Mouse (Mus musculus) limb, embryonic 11.5 days (tissue): ENCODE measurements around the gene Nup85. TPM values are rescaled to one million over a fixed set of nuclear protein-coding genes. Genes with fewer than 3 reads are reported as not detected.

ENCODE experiments used
- ATAC-seq: fragments of 200-750 bp; cut with Nextera tagmentation; 2 replicates; pipeline ENCODE4 v1.8.0; 2017; ENCODE audit warnings: low read depth; ENCODE audit not compliant: insufficient number of reproducible peaks, low FRiP score, low TSS enrichment
- DNase-seq: peaks from one replicate; pipeline ENCODE4 v3.0.0-alpha.2; 2015; ENCODE audit warnings: low spot score
- H3K27ac ChIP-seq: fragments of 300-500 bp; sonication (generic); replicated peaks from 2 replicates; pipeline ENCODE4 v1.5.1; 2014; ENCODE audit warnings: low read depth, mild to moderate bottlenecking, low read length
- H3K27me3 ChIP-seq: fragments of 300-500 bp; sonication (generic); 2 replicates; pipeline ENCODE4 v1.6.1; 2014; ENCODE audit warnings: mild to moderate bottlenecking, low read length, mixed read lengths; ENCODE audit not compliant: control insufficient read depth, insufficient read depth
- H3K36me3 ChIP-seq: fragments of 300-500 bp; sonication (generic); 2 replicates; pipeline ENCODE4 v1.6.1; 2014; ENCODE audit warnings: mild to moderate bottlenecking, low read length, moderate library complexity, mixed read lengths; ENCODE audit not compliant: control insufficient read depth, insufficient read depth
- H3K4me1 ChIP-seq: fragments of 300-500 bp; sonication (generic); 2 replicates; pipeline ENCODE4 v1.6.1; 2014; ENCODE audit warnings: low read length, mixed read lengths; ENCODE audit not compliant: control insufficient read depth, insufficient read depth
- H3K4me2 ChIP-seq: fragments of 300-500 bp; sonication (generic); 2 replicates; pipeline ENCODE4 v1.6.1; 2014; ENCODE audit warnings: low read depth, mild to moderate bottlenecking, moderate library complexity; ENCODE audit not compliant: severe bottlenecking
- H3K4me3 ChIP-seq: fragments of 300-500 bp; sonication (generic); 2 replicates; pipeline ENCODE4 v1.5.1; 2014; ENCODE audit warnings: low read depth, low read length
- H3K9ac ChIP-seq: fragments of 300-500 bp; sonication (generic); 2 replicates; pipeline ENCODE4 v1.6.1; 2014; ENCODE audit warnings: mild to moderate bottlenecking, low read length
- H3K9me3 ChIP-seq: fragments of 300-500 bp; sonication (generic); 2 replicates; pipeline ENCODE4 v1.6.1; 2016; ENCODE audit warnings: low read length; ENCODE audit not compliant: control insufficient read depth
- WGBS: fragments of 180-500 bp; shearing (Covaris S2); extraction: QIAGEN DNeasy Blood & Tissue Kit; methylation state at CpG from one replicate; pipeline ENCODE4 v1.1.7; 2014; 5-methylcytosine and 5-hydroxymethylcytosine counted together
- polyA plus RNA-seq: library from polyadenylated mRNA; unstranded; fragments of >200 nt; fragmentation: Nextera tagmentation; extraction: Ambion mirVana; gene quantifications from 2 replicates; pipeline ENCODE4 v1.2.1, GENCODE M21; 2014

Gene Nup85
- polyA plus RNA-seq, 1 experiment from 2014 or later, result 220 TPM

- 91% methylated on average over 9 of the region's 9 CpGs for WGBS
- Histone ChIP-seq H3K4me2 (no peak overlapping the region), H3K27me3 (no peaks in the 10 kb centered on the region), H3K9ac (no peak overlapping the region), H3K4me3 (no peak overlapping the region), H3K9me3 (no peaks in the 10 kb centered on the region), H3K27ac (no peak overlapping the region), H3K36me3 (peaks cover 62% of the 10 kb centered on the region), H3K4me1 (no peaks in the 10 kb centered on the region)
- ATAC-seq, result no peak
- no peak for DNase-seq
Measured at GRCm38 (mm10) chr11:115586403-115586802, 22.2 kb downstream of the Nup85 start.

GRCm38 (mm10) chr11:115587984-115588383 lies 23.8 kb downstream of the Nup85 start:
- Histone ChIP-seq H3K9ac (no peak overlapping the region), H3K4me3 (no peak overlapping the region), H3K4me2 (no peak overlapping the region), H3K4me1 (no peaks in the 10 kb centered on the region), H3K36me3 (peaks cover 64% of the 10 kb centered on the region), H3K9me3 (no peaks in the 10 kb centered on the region), H3K27ac (no peak overlapping the region), H3K27me3 (no peaks in the 10 kb centered on the region)
- no peak for ATAC-seq
- WGBS, result 84% methylated on average over 9 of the region's 9 CpGs
- DNase-seq, result no peak

GRCm38 (mm10) chr11:115590526-115591075 lies 26.4 kb downstream of the Nup85 start:
- 94% methylated on average over 2 of the region's 2 CpGs for WGBS
- H3K27me3 ChIP-seq, result no peaks in the 10 kb centered on the region
- no peak overlapping the region for H3K9ac ChIP-seq
- no peak for DNase-seq
- H3K27ac ChIP-seq, result no peak overlapping the region
- H3K36me3 ChIP-seq, result peaks cover 51% of the 10 kb centered on the region
- H3K4me3 ChIP-seq, result no peak overlapping the region
- H3K4me1 ChIP-seq, result no peaks in the 10 kb centered on the region
- H3K9me3 ChIP-seq, result no peaks in the 10 kb centered on the region
- no peak for ATAC-seq
- H3K4me2 ChIP-seq, result no peak overlapping the region

- Histone ChIP-seq H3K4me1 (no peaks in the 10 kb centered on the region), H3K9me3 (no peaks in the 10 kb centered on the region), H3K36me3 (peaks cover 26% of the 10 kb centered on the region), H3K27ac (no peak overlapping the region), H3K4me2 (no peak overlapping the region), H3K9ac (no peak overlapping the region), H3K27me3 (no peaks in the 10 kb centered on the region), H3K4me3 (no peak overlapping the region)
- no peak for ATAC-seq
- WGBS, result 93% methylated on average over 3 of the region's 3 CpGs
- DNase-seq, result no peak
Measured at GRCm38 (mm10) chr11:115595209-115595608, 31.0 kb downstream of the Nup85 start.

- Histone ChIP-seq H3K9ac (no peak overlapping the region), H3K4me2 (no peak overlapping the region), H3K27me3 (no peaks in the 10 kb centered on the region), H3K27ac (no peak overlapping the region), H3K4me3 (no peak overlapping the region), H3K36me3 (peaks cover 13% of the 10 kb centered on the region), H3K4me1 (peaks cover 8% of the 10 kb centered on the region; the same call in 1 of the 2 replicates), H3K9me3 (no peaks in the 10 kb centered on the region)
- no peak for ATAC-seq
- DNase-seq, result no peak
- WGBS, result 96% methylated on average over 4 of the region's 4 CpGs
Measured at GRCm38 (mm10) chr11:115598309-115598708, 34.1 kb downstream of the Nup85 start.

GRCm38 (mm10) chr11:115599722-115600121 lies 35.5 kb downstream of the Nup85 start:
- Histone ChIP-seq H3K4me1 (peaks cover 11% of the 10 kb centered on the region; the same call in 1 of the 2 replicates), H3K4me3 (no peak overlapping the region), H3K9me3 (no peaks in the 10 kb centered on the region), H3K27ac (no peak overlapping the region), H3K36me3 (peaks cover 6% of the 10 kb centered on the region; the same call in 1 of the 2 replicates), H3K4me2 (no peak overlapping the region), H3K9ac (no peak overlapping the region), H3K27me3 (no peaks in the 10 kb centered on the region)
- DNase-seq (no peak), ATAC-seq (no peak)
- WGBS, result 96% methylated on average over 7 of the region's 7 CpGs

- Histone ChIP-seq H3K9ac (no peak overlapping the region), H3K4me2 (no peak overlapping the region), H3K27me3 (no peaks in the 10 kb centered on the region), H3K4me1 (peaks cover 15% of the 10 kb centered on the region; the same call in 1 of the 2 replicates), H3K27ac (no peak overlapping the region), H3K36me3 (peaks cover 5% of the 10 kb centered on the region; the same call in 1 of the 2 replicates), H3K4me3 (no peak overlapping the region), H3K9me3 (no peaks in the 10 kb centered on the region)
- WGBS, result over 99% methylated on average over 15 of the region's 15 CpGs
- DNase-seq (no peak), ATAC-seq (no peak)
Measured at GRCm38 (mm10) chr11:115600743-115601142, 36.5 kb downstream of the Nup85 start.

- Histone ChIP-seq H3K4me3 (no peak overlapping the region), H3K4me2 (no peak overlapping the region), H3K27ac (no peak overlapping the region), H3K36me3 (peaks cover 3% of the 10 kb centered on the region; the same call in 1 of the 2 replicates), H3K27me3 (no peaks in the 10 kb centered on the region), H3K4me1 (peaks cover 15% of the 10 kb centered on the region; the same call in 1 of the 2 replicates), H3K9ac (no peak overlapping the region), H3K9me3 (no peaks in the 10 kb centered on the region)
- no peak for DNase-seq
- WGBS, result 94% methylated on average over 4 of the region's 4 CpGs
- no peak for ATAC-seq
Measured at GRCm38 (mm10) chr11:115601174-115601573, 36.9 kb downstream of the Nup85 start.

GRCm38 (mm10) chr11:115603128-115603475 lies 38.9 kb downstream of the Nup85 start:
- ATAC-seq (no peak), DNase-seq (no peak)
- peaks cover 15% of the 10 kb centered on the region for H3K36me3 ChIP-seq
- no peaks in the 10 kb centered on the region for H3K27me3 ChIP-seq
- H3K9ac ChIP-seq, result peak overlapping the region; percentile 96
- 6% methylated on average over 15 of the region's 15 CpGs for WGBS
- peaks cover 15% of the 10 kb centered on the region; the same call in 1 of the 2 replicates for H3K4me1 ChIP-seq
- H3K9me3 ChIP-seq, result no peaks in the 10 kb centered on the region
- H3K27ac ChIP-seq, result no peak overlapping the region
- peak overlapping the region; percentile 100 for H3K4me3 ChIP-seq
- H3K4me2 ChIP-seq, result peak overlapping the region; percentile 92
